Mouse (Mus musculus) small intestine, adult 2 months (tissue): ENCODE results near the gene Cntrl. TPM values are rescaled to one million over a fixed set of nuclear protein-coding genes. Genes with fewer than 3 reads are reported as not detected.

Source experiments
- H3K27ac ChIP-seq: fragments of 200-500 bp; 2 replicates; pipeline ENCODE4 v1.5.1; 2012; ENCODE audit warnings: low read depth, low read length, control low read depth, inconsistent platforms; ENCODE audit not compliant: insufficient read depth
- H3K27me3 ChIP-seq: fragments of 200-500 bp; 2 replicates; pipeline ENCODE4 v1.6.1; 2012; ENCODE audit warnings: mild to moderate bottlenecking, moderate library complexity, low read length, inconsistent platforms; ENCODE audit not compliant: control insufficient read depth, insufficient read depth
- H3K36me3 ChIP-seq: fragments of 200-500 bp; 2 replicates; pipeline ENCODE4 v1.6.1; 2012; ENCODE audit warnings: mild to moderate bottlenecking, low read length, control low read depth, inconsistent platforms; ENCODE audit not compliant: control insufficient read depth, insufficient read depth
- H3K4me1 ChIP-seq: fragments of 200-500 bp; 2 replicates; pipeline ENCODE4 v1.6.1; 2012; ENCODE audit warnings: low read length, inconsistent platforms, mixed read lengths; ENCODE audit not compliant: control insufficient read depth, insufficient read depth, insufficient read length
- H3K4me3 ChIP-seq: fragments of 200-500 bp; 2 replicates; pipeline ENCODE4 v1.5.1; 2012; ENCODE audit warnings: low read depth, mild to moderate bottlenecking, control low read depth, inconsistent platforms, low read length, moderate library complexity
- CTCF ChIP-seq: fragments of 200-500 bp; IDR thresholded peaks from 2 replicates; pipeline ENCODE4 v1.5.1; 2012; ENCODE audit warnings: low read depth, mild to moderate bottlenecking, control low read depth, inconsistent platforms, low read length, moderate library complexity, mixed read lengths; ENCODE audit not compliant: insufficient replicate concordance, insufficient read length; ENCODE audit errors: extremely low read depth
- POLR2A ChIP-seq: fragments of 200-500 bp; IDR thresholded peaks from 2 replicates; pipeline ENCODE4 v1.6.1; 2012; ENCODE audit warnings: low read depth, mild to moderate bottlenecking, control low read depth, inconsistent platforms, low read length, moderate library complexity
- WGBS: fragments of 180-500 bp; shearing (Covaris S2); methylation state at CpG from one replicate; pipeline ENCODE4 v1.1.7; 2018; 5-methylcytosine and 5-hydroxymethylcytosine counted together
- polyA plus RNA-seq: library from polyadenylated mRNA; depleted of rRNA; stranded (reverse); fragments of >200 nt; gene quantifications from 2 replicates; pipeline ENCODE4 v1.2.3, GENCODE M21; 2012

The Cntrl gene
- polyA plus RNA-seq, 1 experiment = 5.2 TPM

GRCm38 (mm10) chr2:35161846-35162488 lies 52.7 kb downstream of the Cntrl start:
- 84% methylated on average over 4 of the region's 4 CpGs for WGBS
- peaks cover 48% of the 10 kb centered on the region for H3K36me3 ChIP-seq

GRCm38 (mm10) chr2:35163396-35163795 lies 54.1 kb downstream of the Cntrl start:
- Histone ChIP-seq H3K4me3 (no peak overlapping the region), H3K27me3 (no peaks in the 10 kb centered on the region), H3K27ac (no peak overlapping the region), H3K36me3 (peaks cover 50% of the 10 kb centered on the region), H3K4me1 (no peaks in the 10 kb centered on the region)
- TF ChIP-seq CTCF = no peak
- no peak for TF ChIP-seq POLR2A
- 82% methylated on average over 5 of the region's 5 CpGs for WGBS

More at GRCm38 (mm10) chr2:35161846-35162488, 52.7 kb downstream of the Cntrl start:
- Histone ChIP-seq H3K27me3 (no peaks in the 10 kb centered on the region), H3K4me1 (no peaks in the 10 kb centered on the region), H3K4me3 (no peak overlapping the region), H3K27ac (peak overlapping the region; percentile 42; the same call in 1 of the 2 replicates)
- TF ChIP-seq POLR2A = no peak
- TF ChIP-seq CTCF = no peak

DNA sequence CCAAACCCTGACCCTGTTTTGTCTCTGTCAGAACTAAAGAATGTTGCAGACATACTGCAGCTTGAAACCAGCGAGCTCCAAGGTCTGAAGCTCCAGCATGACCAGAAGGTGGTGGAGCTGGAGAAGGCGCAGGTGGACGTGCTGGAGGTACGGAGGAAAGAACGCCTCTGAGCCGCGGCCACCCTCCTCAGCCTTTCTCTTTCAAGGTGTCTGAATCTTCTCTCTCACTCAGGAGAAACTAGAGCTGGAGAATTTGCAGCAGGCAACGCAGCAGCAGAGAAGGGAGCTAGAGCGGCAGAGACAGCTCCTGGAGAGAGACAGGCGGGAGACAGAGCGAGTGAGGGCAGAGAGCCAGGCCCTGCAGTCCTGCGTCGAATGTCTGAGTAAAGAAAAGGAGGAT lies 56.1 kb downstream of the Cntrl start:
- TF ChIP-seq POLR2A = no peak
- no peak for TF ChIP-seq CTCF
- 94% methylated on average over 13 of the region's 13 CpGs for WGBS
- Histone ChIP-seq H3K4me3 (no peak overlapping the region), H3K36me3 (peaks cover 51% of the 10 kb centered on the region), H3K27me3 (no peaks in the 10 kb centered on the region), H3K27ac (no peak overlapping the region), H3K4me1 (no peaks in the 10 kb centered on the region)

GRCm38 (mm10) chr2:35166816-35167215 lies 57.5 kb downstream of the Cntrl start:
- no peak for TF ChIP-seq POLR2A
- no peak for TF ChIP-seq CTCF
- H3K27me3 ChIP-seq = no peaks in the 10 kb centered on the region
- no peak overlapping the region for H3K27ac ChIP-seq
- H3K4me1 ChIP-seq = no peaks in the 10 kb centered on the region
- H3K36me3 ChIP-seq = peaks cover 61% of the 10 kb centered on the region
- 75% methylated on average over 5 of the region's 5 CpGs for WGBS
- H3K4me3 ChIP-seq = no peak overlapping the region

- Histone ChIP-seq H3K27ac (no peak overlapping the region), H3K4me3 (no peak overlapping the region), H3K4me1 (no peaks in the 10 kb centered on the region), H3K36me3 (peaks cover 65% of the 10 kb centered on the region), H3K27me3 (no peaks in the 10 kb centered on the region)
- WGBS = 89% methylated on average over 2 of the region's 2 CpGs
- TF ChIP-seq POLR2A = no peak
- no peak for TF ChIP-seq CTCF
These were observed 60.2 kb downstream of the Cntrl start for GRCm38 (mm10) chr2:35169452-35169851.

DNA sequence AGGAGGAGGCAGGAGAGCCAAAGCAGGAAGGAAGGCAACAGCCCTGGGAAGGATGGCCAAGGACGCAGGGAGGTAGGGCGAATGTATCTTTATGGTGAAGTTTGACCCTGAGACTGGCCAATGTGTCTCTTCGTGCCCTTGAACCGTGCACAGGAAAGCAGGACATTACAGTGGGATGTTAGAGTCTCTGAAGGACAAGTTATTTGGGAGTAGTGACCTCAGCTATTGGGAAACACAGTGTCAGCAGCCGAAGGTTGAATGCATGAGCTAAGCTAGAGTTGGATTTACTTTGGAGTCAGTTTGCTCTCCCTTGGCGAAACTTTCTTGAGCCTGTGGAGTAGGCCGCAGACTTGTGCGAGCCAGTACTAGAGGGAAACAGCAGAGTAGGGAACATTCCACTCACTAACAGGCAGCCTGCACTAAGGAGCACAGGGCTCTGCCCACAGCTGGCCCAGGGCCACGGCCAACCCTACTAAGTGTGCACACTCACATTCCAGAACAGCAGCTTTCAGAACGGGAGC lies 62.1 kb downstream of the Cntrl start:
- WGBS = 80% methylated on average over 10 of the region's 10 CpGs
- no peak overlapping the region for H3K27ac ChIP-seq
- H3K27me3 ChIP-seq = no peaks in the 10 kb centered on the region
- peaks cover 69% of the 10 kb centered on the region for H3K36me3 ChIP-seq
- no peak overlapping the region for H3K4me3 ChIP-seq
- TF ChIP-seq CTCF (no peak), POLR2A (no peak)
- H3K4me1 ChIP-seq = no peaks in the 10 kb centered on the region

GRCm38 (mm10) chr2:35172246-35172645 lies 63.0 kb downstream of the Cntrl start:
- Histone ChIP-seq H3K27ac (no peak overlapping the region), H3K27me3 (no peaks in the 10 kb centered on the region), H3K36me3 (peaks cover 71% of the 10 kb centered on the region), H3K4me1 (no peaks in the 10 kb centered on the region), H3K4me3 (no peak overlapping the region)
- TF ChIP-seq POLR2A (no peak), CTCF (no peak)
- 79% methylated on average over 4 of the region's 4 CpGs for WGBS
